Mouse (Mus musculus): ENCODE results near the gene Krit1.
"Not testable (repeated sequence)": the region's sequence is repeated elsewhere in the genome, so short reads cannot be mapped to it uniquely, and the experiment has no call there.

Gene Krit1

GRCm38 (mm10) chr5:3886862-3887261 lies 83.9 kb downstream of the Krit1 start:
- not testable (repeated sequence) for DNase-seq (ENCODE audit: low spot score in 2 of 2)

DNA sequence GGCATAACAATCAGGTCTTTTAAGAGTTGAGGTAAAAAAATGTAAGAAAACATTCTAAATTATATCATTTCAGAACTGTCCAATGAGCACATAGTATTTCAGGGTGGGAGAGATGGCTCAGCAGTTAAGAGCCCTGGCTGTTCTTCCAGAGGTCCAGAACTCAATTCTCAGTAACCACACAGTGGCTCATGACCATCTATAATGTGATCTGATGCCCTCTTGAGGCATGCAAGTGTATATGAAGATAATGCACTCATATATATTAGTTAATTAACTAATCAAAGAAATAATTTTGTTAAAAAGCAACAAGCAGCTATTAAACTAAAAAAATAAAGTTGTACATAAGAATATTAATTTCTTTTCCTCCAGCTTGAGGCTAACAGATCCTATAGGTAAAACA lies 86.2 kb downstream of the Krit1 start:
- no peak for DNase-seq (ENCODE audit: low spot score in 2 of 2)

- peak; percentile 8 to 14 for DNase-seq (ENCODE audit: low spot score in 2 of 2)
Measured at GRCm38 (mm10) chr5:3893459-3894293, 90.7 kb downstream of the Krit1 start, which contains the start of gene Mterf1a. TSS of gene Mterf1a (minus strand) at chr5:3893933.

DNA sequence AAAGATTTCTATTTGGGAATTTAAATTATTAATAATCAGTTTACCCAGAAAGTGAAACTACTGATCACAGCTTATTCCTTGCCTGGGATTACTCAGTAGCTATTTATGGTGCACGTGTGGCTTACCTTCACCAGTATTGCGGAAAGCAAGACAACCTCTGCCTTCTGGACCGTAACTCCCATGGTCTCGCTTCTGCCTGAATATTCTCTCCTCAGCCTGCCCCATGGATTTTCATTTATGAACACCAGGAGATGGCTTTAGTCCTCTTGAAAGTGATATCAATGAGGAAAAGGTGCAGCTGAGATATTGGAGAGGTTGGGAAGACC lies 91.3 kb downstream of the Krit1 start:
- not testable (repeated sequence) for DNase-seq (ENCODE audit: low spot score in 2 of 2)
